Mouse (Mus musculus): Measurements from ENCODE around the gene Kif3c.

Gene Kif3c

GRCm38 (mm10) chr12:3364508-3365448 is at the start of gene Kif3c:
Gene Kif3c (plus strand): TSS chr12:3365132.
- DNase-seq (ENCODE audit: low read depth in 1 of 2, low spot score in 2 of 2): no peak

DNA sequence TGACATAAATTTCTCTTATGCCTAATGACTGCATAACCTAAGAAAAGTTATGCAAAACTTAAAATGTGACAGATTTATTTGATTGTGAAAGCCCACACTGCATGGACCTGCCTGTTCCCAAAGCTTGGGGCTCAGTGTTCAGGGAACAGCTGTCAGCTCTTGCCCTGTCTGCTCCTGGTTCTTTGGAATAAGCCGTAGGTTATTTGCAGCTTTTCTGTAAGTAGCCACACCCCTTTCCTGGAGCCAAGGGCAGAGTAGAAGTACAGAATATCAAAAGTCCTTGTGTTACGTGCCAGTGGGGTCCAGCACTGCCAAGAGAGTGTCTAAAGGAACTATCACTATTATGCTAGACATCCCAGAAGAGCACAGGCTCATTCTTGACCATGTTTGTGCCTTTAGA is 48.8 kb upstream of the Kif3c start:
- DNase-seq (ENCODE audit: low read depth in 1 of 2, low spot score in 2 of 2): no peak

- no peak for DNase-seq (ENCODE audit: low read depth in 1 of 2, low spot score in 2 of 2)
Observed at GRCm38 (mm10) chr12:3316937-3317336, 48.0 kb upstream of the Kif3c start.

DNA sequence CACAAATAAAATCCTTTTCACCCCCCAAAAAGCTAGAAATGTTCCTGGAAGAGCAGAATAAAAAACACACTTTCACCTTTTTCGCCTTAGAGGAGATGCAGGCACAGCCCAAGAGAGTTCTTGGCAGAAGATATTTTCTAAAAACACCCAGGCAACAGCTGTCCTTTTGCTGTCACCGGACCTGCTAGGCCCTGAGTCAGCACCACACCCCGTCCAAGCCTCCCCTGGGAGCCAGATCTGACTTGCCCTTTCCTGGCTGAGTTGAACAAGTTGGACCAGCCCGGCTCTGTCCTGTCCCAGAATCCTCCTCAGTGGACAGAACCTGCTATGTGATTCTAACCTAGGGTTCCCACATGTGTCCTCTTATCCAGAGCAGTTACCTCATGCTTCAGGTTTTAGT is 45.6 kb upstream of the Kif3c start:
- DNase-seq (ENCODE audit: low read depth in 1 of 2, low spot score in 2 of 2): no peak

DNA sequence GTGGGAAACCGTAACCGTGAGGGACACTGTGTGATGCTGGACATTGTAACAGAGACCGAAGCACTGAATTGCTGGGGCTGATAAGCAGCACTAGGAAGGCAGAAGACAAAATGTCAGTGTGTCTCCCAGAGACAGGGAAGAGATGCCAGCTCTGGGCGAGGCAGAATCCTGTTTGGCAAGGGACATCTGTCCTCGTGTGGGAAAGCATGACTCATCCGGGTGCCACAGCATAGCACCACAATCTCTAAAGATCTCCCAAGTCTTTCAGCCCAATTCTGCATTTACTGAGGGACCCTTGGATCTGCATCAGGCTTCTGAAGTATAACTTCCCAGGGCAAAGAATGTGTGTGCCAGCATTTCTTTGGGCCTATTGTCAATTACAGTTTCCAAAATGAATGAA is 41.7 kb upstream of the Kif3c start:
- no peak for DNase-seq (ENCODE audit: low read depth in 1 of 2, low spot score in 2 of 2)

DNA sequence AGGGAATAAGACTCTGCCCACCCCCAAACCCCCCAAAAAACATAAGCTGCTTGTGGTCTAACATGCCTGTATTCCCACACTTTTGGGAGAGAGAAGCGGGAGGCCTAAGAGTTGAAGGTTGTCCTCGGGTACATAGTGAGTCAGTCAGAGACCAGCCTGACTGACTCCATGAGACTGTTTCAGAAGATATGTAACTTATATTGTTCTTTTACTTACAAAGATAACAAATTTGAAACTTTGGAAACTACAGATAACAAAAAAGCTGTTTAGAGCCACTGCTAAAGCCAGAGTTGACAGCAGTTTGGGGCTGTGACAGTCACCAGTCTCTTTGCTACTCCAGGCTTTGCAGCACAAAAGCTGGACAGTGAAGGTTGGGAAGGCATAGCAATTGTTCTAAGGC is 39.7 kb upstream of the Kif3c start:
- no peak for DNase-seq (ENCODE audit: low read depth in 1 of 2, low spot score in 2 of 2)

DNA sequence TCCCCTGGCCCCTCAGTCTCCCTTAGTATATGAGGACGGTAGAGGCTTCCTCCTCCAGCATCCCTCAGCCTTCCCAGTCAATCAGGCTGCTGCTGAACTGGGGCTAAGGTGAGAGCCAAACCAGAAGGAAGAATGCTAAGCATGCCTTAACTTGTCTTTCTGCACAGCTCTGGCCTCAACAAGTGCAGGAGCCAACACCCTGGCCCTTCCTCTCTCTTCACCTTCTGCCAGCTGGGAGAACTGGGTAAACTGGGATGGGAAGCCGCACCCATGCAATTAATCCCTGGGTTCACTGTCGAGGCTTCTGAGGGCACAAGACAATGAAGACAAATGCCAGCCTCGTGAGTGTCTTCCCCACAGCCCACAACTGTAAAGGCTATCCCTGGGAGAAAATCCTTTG is 35.3 kb upstream of the Kif3c start:
- no peak for DNase-seq (ENCODE audit: low read depth in 1 of 2, low spot score in 2 of 2)

DNA sequence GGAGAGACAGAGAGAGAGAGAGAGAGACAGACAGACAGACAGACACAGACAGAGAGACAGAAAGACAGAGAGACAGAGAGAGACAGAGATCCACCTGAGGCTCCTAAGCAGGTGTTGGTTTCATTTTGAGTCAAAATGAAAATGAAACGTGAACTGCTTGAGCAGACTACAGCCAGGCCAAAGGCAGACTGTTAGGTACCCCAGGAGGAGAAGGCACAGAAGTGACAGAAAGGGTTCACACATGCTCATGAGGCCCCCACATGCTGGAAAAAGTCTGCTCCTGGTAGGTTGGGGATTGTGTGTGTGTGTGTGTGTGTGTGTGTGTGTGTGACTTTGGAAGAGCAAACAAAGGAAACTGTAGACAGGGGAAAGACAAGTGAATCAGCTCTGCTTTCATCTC is 26.0 kb upstream of the Kif3c start:
- no peak for DNase-seq (ENCODE audit: low read depth in 1 of 2, low spot score in 2 of 2)

- no peak for DNase-seq (ENCODE audit: low read depth in 1 of 2, low spot score in 2 of 2)
Observed at GRCm38 (mm10) chr12:3344155-3344554, 20.8 kb upstream of the Kif3c start.

DNA sequence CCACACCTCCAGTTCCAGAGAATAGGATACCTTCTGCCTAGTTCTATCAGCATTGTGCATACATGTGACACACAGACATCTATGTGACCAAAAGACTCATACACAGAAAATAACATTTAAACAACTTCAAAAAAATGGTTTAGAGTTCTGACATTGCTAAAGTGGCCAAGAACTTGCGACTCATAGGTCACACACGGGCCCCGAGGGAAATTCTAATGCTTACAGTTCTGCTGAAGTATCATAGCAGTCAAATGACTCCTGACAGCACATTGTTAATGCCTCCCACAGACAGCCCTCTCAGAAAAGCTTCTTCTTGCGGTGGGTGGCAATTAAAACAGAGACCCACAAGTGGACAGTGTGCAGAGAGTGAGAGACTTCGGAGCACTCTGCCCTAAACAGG is 19.9 kb upstream of the Kif3c start:
- DNase-seq (ENCODE audit: low read depth in 1 of 2, low spot score in 2 of 2): no peak

DNA sequence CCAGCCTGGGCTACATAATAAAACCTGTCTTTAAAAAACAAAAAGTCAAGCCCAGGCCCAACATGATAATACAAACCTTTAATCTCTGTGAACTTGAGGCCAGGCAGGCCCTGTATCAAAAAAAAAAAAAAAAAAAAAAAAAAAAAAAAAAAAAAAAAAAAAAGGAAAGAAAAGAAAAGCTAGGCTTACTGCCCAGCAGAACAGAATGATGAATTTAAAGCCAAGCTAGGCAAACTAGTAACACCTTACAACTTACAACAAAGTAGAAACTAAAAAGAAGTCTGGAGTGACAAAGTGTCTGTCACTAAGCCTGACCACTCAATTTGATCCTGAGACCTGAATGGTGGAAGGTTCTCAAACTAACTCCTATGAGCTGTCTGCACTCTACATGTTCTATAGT is 17.2 kb upstream of the Kif3c start:
- DNase-seq (ENCODE audit: low read depth in 1 of 2, low spot score in 2 of 2): no peak

DNA sequence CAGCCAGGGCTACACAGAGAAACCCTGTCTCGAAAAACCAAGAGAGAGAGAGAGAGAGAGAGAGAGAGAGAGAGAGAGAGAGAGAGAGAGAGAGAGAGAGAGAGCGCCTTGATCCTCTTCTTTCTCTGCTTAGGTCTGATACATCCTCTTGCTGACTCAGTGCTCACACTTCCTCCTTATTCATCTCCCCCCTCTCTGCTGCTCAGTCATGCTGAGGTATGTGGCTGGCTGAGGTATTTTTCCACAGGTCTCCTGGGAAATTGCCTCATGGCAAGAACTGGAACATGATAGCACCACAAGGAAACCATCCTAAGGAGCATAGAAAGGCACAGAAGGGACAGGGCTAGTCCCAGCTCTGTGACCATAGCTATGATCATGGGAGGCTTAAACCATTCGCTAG is 15.5 kb upstream of the Kif3c start:
- no peak for DNase-seq (ENCODE audit: low read depth in 1 of 2, low spot score in 2 of 2)

GRCm38 (mm10) chr12:3350136-3350535 is 14.8 kb upstream of the Kif3c start:
- DNase-seq (ENCODE audit: low read depth in 1 of 2, low spot score in 2 of 2): no peak

GRCm38 (mm10) chr12:3352216-3352615 is 12.7 kb upstream of the Kif3c start:
- no peak for DNase-seq (ENCODE audit: low read depth in 1 of 2, low spot score in 2 of 2)

DNA sequence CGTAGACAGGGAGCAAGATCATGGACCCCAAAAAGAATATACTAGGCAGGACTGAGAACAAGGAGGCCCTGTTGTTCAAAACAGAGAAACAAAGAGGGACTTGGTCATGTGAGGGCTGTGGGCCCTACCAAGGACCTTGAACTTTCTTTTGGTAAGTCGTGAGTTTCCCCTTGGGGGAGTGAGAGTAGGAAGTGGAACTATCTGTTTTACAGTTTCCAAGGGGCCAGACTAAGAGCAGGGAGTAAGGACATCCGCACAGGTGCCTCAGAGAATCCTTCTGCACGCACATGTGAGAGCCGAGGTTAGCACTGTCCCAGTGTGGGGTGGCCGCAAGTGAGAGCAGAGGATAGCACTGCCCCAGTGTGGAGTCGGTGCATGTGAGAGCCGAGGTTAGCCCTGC is 9.9 kb upstream of the Kif3c start:
- no peak for DNase-seq (ENCODE audit: low read depth in 1 of 2, low spot score in 2 of 2)

- DNase-seq (ENCODE audit: low read depth in 1 of 2, low spot score in 2 of 2): no peak
Observed at GRCm38 (mm10) chr12:3356824-3357223, 8.1 kb upstream of the Kif3c start.

DNA sequence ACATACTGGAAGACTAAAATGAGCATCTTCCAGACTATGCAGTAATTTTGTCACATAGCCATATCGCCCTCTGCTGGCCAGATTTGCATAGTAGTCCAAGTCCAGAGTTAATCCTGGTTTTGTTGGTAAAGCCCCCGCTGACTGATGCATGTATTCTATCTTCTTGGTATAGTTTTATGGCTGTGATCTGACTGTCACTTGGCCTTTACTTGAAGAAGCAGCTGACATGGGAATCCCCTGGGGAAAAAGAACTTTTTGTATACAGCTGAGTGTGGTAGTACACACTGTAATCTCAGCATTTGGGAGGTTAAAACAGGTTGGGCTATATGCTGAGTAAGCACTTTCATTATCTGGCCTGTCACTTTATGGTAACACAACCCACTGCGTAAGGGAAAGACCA is 5.6 kb upstream of the Kif3c start:
- DNase-seq (ENCODE audit: low read depth in 1 of 2, low spot score in 2 of 2): peak in 1 of 2 experiments; percentile 46

GRCm38 (mm10) chr12:3360043-3360442 is 4.9 kb upstream of the Kif3c start:
- no peak for DNase-seq (ENCODE audit: low read depth in 1 of 2, low spot score in 2 of 2)

DNA sequence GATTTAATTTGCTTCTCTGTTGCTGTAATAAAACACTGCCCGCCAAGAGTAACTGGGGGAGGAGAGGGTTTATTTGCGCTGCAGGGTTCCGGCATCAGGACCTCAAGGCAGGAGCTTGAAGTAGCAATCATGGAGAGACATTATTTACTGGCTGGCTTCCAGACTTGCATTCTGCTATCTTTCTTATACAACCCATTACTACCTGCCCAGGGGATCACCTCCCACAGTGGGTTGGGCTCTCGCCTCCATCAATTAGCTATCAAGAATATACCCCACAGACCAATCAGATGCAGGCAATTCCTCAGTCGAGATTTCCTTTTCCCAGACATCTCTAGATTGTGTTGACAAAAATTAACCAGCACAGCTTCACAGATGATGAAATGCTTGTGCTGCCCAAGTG is 856 bp upstream of the Kif3c start:
- no peak for DNase-seq (ENCODE audit: low read depth in 1 of 2, low spot score in 2 of 2)

DNA sequence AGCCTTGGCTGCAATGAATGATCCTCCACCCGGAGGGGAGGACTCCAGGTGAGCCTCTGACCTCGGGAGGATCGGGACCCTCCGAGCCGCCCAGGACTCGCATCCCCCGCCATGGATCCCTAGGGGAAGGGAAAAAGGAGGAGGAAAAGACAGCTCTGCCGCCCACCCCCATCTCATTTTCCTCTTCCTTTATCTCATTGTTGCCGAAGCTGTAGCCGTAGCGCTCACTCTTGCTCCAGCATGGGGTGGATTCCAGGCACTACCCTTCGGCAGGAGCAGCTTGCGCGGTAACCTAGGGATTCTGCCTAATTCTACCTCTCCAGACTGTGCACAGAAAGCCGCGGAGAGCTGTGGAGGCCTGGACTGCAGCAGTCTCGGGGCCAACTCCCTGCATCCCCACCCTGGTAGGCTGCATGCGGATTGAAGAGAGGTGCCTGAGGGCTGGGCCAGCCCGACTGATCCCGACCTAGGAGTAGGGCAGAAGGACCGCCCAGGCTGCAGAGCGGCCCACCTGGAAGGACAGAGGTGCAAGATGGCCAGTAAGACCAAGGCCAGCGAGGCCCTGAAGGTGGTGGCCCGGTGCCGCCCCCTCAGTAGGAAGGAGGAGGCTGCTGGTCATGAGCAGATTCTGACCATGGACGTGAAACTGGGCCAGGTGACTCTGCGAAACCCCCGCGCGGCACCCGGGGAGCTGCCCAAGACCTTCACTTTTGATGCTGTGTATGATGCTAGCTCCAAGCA is 687 bp downstream of the Kif3c start:
- DNase-seq (ENCODE audit: low read depth in 1 of 2, low spot score in 2 of 2): no peak

DNA sequence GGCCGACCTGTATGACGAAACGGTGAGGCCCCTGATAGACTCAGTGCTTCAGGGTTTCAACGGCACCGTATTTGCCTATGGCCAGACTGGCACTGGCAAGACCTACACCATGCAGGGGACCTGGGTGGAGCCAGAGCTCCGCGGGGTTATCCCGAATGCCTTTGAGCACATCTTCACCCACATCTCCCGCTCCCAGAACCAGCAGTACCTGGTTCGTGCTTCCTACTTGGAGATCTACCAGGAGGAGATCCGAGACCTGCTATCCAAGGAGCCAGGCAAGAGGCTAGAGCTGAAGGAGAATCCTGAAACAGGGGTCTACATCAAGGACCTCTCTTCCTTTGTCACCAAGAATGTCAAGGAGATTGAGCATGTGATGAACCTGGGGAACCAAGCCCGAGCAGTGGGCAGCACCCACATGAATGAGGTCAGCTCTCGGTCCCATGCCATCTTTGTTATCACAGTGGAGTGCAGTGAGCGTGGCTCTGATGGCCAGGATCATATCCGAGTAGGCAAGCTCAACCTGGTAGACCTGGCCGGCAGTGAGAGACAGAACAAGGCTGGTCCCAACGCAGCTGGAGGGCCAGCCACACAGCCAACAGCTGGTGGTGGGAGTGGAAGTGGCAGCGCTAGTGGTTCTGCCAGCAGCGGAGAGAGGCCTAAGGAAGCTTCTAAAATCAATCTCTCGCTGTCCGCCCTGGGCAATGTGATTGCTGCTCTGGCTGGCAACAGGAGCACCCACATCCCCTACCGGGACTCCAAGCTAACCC is 1.4 kb downstream of the Kif3c start:
- no peak for DNase-seq (ENCODE audit: low read depth in 1 of 2, low spot score in 2 of 2)

- no peak for DNase-seq (ENCODE audit: low read depth in 1 of 2, low spot score in 2 of 2)
Observed at GRCm38 (mm10) chr12:3366957-3367260, 2.0 kb downstream of the Kif3c start.
